Mouse (Mus musculus) duodenum, adult 2 months (tissue): ENCODE results near the gene Ajuba. TPM values are rescaled to one million over a fixed set of nuclear protein-coding genes. Genes with fewer than 3 reads are reported as not detected.

Experiments used
- polyA plus RNA-seq: library from polyadenylated mRNA; depleted of rRNA; stranded (reverse); fragments of >200 nt; gene quantifications from 2 replicates; pipeline ENCODE4 v1.2.3, GENCODE M21; 2012; ENCODE audit warnings: low replicate concordance; rRNA removed

The Ajuba gene
- 2.8 and 3.3 TPM in 2 replicates for polyA plus RNA-seq

GRCm38 (mm10) chr14:54577089-54577982 lies at the start of gene Ajuba:
Gene Ajuba (minus strand): TSS chr14:54577558.

GRCm38 (mm10) chr14:54621133-54621532 lies 43.8 kb upstream of the Ajuba start, which contains the start of gene Psmb11:
Gene Psmb11 (plus strand): TSS chr14:54621433.

GRCm38 (mm10) chr14:54617897-54618365 lies 40.6 kb upstream of the Ajuba start, which contains the start of gene Psmb5:
Gene Psmb5 (minus strand): TSS chr14:54618022.

GRCm38 (mm10) chr14:54605752-54606321 lies 28.5 kb upstream of the Ajuba start, which contains the start of gene 4931414P19Rik:
Gene 4931414P19Rik (minus strand): TSS chr14:54605993.

DNA sequence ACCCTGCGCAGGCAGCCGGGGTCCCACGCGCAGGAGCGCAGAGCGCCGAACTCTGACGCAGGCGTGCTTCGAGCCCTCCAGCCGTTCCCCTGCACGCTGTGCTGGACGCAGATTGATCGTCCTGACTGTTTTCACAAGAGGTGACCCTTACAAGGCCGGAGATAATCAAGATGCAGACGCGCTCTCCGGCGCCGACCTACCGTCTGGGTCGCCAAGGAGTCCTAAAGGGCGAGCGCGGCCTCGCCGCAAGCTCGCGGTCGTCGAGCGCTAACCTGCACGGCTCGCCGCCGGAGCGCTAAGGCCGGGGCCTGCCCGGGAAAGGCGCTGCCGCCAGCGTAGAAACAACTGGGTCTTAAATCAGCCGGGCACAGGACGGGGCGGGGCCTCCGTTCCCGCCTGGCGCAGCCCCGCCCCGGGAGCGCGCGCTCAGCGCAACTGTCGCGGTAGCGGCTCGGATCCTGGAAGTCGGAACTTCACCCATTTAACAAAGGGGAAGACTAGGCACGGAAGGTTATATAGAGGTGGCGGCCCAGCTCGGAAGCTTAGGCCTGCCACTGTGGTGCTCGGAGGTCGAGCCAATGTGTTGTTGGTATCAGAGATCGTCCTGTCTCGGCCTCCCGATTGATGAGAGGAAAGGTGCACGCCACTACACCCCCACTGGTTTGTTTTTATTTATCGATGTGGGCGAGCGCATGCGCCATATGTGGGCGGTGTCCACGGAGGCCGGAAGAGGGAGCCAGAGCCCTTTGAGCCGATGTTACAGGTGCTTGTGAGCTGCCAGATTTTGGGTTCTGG lies 23.2 kb downstream of the Ajuba start, which contains the start of gene Haus4:
TSS of gene Haus4 (minus strand) at position 642 of the 795 bp plus-strand sequence.

Other genes starting within 250 kb of the Ajuba start
- 160 and 217 TPM in 2 replicates for gene Oxa1l, start 216.7 kb downstream of the Ajuba start, polyA plus RNA-seq
- gene Slc7a7, start 159.8 kb downstream of the Ajuba start, polyA plus RNA-seq, result 98.2 and 314 TPM in 2 replicates
- gene Mrpl52, start 150.6 kb downstream of the Ajuba start, polyA plus RNA-seq, result 432 and 2,473 TPM in 2 replicates
- 91.4 and 100.0 TPM in 2 replicates for gene Mmp14, start 145.9 kb downstream of the Ajuba start, polyA plus RNA-seq
- 234 and 458 TPM in 2 replicates for gene Lrp10, start 113.4 kb downstream of the Ajuba start, polyA plus RNA-seq
- 0.16 and 0.18 TPM in 2 replicates for gene Rem2, start 101.5 kb downstream of the Ajuba start, polyA plus RNA-seq
- 8.3 and 21.4 TPM in 2 replicates for gene Prmt5, start 60.0 kb downstream of the Ajuba start, polyA plus RNA-seq
- gene Haus4, start 22.9 kb downstream of the Ajuba start, polyA plus RNA-seq, result 8.0 and 8.5 TPM in 2 replicates
- gene 4931414P19Rik, start 28.4 kb upstream of the Ajuba start, polyA plus RNA-seq, result 4.0 and 6.6 TPM in 2 replicates
- gene Psmb5, start 40.5 kb upstream of the Ajuba start, polyA plus RNA-seq, result 131 and 140 TPM in 2 replicates
- 0.02 TPM in 1 of 2 replicates, not detected in the other for gene Psmb11, start 43.9 kb upstream of the Ajuba start, polyA plus RNA-seq
- gene Gm17606, start 63.4 kb upstream of the Ajuba start, polyA plus RNA-seq, result not detected in 2 replicates
- 5.7 and 7.8 TPM in 2 replicates for gene Cdh24, start 63.8 kb upstream of the Ajuba start, polyA plus RNA-seq
- 25.6 and 33.7 TPM in 2 replicates for gene 1700123O20Rik, start 108.7 kb upstream of the Ajuba start, polyA plus RNA-seq
- gene Acin1, start 109.4 kb upstream of the Ajuba start, polyA plus RNA-seq, result 48.2 and 68.8 TPM in 2 replicates
- gene Gm29776, start 121.3 kb upstream of the Ajuba start, polyA plus RNA-seq, result 0.04 and 0.23 TPM in 2 replicates
- gene Cebpe, start 134.6 kb upstream of the Ajuba start, polyA plus RNA-seq, result 2.4 and 8.7 TPM in 2 replicates
- gene Slc7a8, start 204.4 kb upstream of the Ajuba start, polyA plus RNA-seq, result 45.5 and 192 TPM in 2 replicates
- gene Rnf212b, start 236.6 kb upstream of the Ajuba start, polyA plus RNA-seq, result not detected in 2 replicates